Mouse (Mus musculus): ENCODE measurements around the gene Ppan.

Ppan gene

DNA sequence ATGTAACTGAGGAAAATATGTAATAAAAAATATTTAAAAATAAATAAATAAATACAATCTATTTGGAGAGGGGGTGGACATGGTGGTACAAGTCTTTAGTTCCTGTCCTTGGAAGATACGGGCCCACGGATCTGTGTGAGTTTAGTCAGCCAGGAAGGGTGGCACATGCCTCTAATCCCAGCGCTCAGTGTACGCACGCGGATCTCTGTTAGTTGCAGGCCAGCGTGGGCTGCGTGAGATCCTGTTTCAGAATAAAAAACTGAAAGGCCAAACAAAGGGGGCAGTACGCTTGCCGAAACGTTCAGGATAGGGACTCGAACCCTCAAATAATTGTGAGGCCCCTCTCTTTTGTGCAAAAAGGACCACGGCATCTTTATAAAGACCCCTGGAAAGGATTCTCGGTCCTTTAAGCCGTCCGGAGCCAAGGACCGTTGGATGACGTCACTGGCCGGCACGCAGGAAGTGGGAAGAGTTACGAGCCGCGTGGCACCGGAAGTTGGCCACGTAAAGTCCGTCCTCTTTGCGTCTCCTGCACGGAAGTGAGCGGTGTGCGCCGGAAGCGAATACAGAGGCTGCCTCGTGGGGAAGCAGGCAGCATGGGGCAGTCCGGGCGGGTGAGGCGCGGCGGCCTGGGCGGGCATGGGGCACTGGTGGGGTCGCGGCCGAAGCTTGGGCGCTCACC lies at the start of gene Ppan:
Gene Ppan (plus strand): TSS at position 472 of the 682 bp plus-strand sequence.
- DNase-seq = peak; percentile 95 to 96

DNA sequence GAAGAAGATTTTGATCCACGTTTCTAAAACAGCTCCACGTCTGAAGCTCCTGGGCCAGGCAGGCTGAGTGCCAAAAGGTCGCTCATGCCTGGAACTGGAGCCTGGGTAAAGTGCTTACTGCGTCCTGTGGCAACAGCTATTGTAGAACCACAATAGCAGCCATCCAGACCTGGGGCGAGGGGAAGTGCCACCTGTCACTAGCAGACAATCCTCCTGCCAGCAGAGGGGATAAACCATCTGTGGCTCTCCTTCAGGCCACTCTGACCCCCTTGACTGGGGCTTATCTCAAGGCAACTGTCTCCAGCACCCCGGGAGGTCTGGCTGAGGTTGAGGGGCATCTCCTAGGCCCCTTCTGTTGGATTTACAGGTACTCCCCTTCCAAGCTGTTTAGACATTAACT lies 49.0 kb upstream of the Ppan start:
- peak; percentile 5 to 10 for DNase-seq

DNA sequence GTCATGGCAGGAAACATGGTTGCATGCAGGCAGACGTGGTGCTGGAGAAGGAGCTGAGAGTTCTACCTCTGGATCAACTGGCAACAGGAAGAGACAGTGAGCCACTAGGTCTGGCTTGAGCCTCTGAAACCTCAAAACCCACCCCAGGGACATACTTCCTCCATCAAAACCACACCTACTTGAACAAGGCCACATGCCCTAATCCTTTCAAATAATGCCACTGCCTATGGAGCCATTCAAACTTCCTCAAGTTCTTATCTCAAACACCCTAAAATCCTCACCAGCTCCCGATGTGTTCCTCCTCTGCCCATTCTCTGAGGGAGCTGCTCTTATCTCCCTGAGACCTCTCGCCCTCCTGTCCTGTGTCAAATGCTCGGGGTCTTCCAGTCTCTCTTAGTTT lies 45.8 kb upstream of the Ppan start:
- DNase-seq = no peak

DNA sequence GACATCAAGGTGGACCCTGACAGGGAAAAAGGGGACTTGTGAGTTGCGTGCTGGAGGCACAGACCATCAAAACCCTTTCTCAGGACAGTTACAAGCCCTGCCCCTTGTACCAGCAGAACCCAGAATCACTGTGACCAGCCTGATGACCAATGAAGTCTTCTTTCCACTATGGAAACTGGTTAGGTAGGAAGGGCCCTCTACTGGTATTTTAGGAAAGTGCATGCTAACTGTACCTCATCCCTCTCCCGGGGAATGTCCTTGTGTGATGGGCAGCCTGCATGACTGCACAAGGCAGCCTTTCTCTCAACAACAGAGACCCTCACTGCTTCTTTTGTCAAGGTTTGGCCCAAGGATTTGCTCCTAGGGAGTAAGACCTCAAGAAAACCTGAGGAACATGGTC lies 45.3 kb upstream of the Ppan start:
- peak in 1 of 2 experiments; percentile 10 for DNase-seq

DNA sequence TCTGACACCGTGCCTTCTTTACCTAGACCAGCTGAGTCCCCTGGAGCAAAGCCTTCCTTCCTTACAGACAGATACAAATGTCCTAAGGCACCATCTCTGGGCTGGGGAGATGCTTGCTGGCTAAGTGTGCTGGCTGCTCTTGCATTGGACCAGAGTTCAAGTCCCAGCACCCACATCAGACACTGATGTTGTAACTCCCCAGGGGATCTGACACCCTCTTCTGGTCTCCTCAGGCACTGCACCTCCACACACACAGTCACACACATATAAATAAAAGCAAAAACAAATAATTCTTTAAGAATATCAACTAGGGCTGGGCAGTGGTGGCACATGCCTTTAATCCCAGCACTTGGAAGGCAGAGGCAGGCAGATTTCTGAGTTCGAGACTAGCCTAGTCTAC lies 37.8 kb upstream of the Ppan start:
- DNase-seq = no peak

DNA sequence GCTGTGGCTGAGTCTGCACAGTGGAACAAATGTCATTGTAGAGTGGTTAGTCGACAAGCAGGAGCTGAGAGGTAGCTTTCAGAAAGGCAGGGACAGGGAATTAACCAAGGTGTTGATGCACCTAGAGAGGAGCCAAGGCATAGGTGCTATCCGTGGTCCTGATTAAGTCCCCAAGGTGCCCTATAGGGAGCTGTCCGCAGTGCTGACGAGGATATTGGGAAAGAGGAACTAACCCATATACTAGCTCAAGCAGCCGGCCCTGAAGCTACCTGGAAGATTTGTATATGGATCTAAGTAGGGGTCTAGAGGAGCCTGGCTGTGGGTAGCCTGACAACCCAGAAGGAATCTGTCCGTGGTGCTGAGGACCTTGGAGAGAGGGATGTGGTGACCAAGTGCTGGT lies 30.8 kb upstream of the Ppan start:
- DNase-seq = no peak

DNA sequence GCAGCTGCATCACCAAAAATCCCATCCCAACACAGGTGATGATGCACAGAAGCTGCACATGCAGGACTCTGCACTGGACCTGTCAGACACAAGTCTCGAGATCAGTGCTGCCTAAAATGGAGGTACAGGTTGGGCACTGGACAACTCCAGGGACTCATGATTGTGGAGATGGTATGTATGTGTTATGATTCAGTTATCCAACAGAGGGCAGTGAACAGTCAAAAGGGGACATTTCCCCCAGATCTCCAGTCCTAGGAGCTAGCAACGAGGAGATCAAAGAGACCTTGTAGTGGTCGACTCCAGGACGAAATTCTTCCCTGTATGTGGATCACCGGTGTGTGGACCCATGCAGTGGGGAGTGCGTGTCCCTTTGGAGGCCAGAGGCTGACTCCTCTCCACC lies 28.0 kb upstream of the Ppan start:
- no peak for DNase-seq

DNA sequence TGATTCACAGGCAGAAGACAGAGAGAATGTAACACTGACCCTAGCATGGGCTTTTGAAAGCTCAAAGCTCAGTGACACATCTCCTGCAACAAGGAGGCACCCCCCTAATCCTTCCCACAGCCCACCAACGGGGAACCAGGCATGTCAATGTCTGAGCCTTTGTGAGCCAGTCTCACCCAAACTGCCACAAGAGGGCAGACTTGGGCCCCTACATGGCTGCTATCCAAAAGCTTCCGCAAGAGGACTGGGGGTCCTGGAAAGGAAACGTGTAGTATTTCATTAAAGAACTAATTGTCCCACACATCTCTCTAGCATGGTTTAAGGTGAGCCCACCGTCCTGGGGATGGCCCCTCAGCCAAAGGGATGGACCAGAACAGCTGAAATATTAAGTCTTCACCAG lies 26.2 kb upstream of the Ppan start:
- DNase-seq = no peak

DNA sequence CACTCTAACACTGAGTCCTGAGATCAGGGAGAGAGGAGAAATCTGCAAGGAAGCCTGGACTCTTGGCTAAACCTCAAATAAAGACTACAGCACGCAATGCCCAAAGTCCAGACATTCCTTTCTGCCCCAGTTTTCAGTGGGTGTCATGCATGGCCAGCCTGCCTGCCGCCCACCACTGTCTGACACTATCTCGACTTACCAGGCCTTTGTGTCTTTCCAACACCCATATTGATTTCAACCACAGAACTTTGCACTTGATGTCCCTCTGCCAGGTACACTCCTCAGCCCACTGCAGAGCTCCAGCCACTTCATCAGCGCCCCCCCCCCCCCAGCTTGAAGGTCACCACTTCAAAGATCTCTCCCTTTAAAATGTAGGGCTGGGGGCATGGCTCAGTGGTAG lies 25.8 kb upstream of the Ppan start:
- DNase-seq = no peak

DNA sequence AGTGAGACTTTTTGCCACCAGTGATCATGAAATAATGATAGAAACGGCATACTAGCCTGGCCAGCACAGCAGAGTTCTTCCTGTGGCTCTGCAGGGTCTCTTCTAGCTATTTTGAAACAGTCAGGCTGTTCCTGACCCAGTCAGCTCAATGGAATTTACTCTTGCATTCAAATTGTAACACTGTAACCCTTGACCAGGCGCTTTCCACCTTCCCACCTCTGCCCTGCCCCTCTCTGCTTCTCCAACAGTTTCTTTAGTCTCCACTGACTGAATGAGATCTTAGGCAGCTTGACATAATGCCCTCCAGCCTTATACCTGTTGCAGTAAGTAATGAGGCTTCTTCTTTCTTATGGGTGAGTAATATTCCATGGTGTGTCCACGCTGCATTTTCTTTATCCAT lies 21.1 kb upstream of the Ppan start:
- DNase-seq = no peak

DNA sequence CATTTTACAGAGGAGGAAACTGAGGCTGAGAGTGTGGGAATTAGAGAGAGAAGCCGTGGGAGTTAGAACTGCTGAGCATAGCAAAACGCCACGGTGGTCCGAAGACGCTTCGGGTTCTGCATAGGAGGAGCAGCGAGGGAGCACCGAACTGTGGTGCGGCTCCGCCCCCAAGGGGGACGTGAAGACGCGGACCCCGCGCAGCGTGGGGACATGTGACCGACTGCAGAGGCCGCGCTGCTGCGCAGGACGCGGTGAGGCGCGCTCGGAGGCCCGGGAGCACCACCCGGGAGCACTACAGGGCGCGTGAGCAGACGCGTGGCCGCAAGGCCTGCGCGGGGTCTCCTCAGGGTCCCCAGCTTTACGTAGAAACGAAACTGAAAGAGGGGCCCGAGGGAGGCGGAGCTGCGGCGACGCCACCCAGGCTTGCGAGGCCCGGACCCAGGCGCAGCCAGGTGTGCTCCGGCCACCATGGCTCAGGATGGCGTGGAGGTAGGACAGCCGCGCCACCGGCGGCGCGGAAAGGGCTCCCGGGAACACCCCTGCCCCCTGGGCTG lies 19.4 kb upstream of the Ppan start, which contains the start of gene A230050P20Rik:
Gene A230050P20Rik (plus strand): TSS at position 195 of the 554 bp plus-strand sequence.
- peak; percentile 58 to 69 for DNase-seq

DNA sequence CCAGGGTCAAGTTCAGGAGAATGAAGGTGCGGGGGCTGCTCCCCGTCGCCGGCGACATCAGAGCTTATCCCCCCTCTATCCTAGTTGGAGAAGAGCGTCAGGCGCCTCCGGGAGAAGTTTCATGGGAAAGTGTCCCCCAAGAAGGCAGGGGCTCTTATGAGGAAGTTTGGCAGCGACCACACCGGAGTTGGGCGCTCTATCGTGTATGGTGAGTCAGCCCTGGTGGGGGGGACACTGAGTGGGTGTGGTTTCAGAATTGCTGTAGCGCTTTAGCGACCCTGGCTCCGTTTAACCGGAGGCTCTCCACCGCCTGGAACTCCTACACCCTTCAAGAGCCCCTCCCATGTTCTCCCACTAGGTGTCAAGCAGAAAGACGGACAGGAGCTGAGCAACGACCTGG lies 18.7 kb upstream of the Ppan start:
- no peak for DNase-seq

DNA sequence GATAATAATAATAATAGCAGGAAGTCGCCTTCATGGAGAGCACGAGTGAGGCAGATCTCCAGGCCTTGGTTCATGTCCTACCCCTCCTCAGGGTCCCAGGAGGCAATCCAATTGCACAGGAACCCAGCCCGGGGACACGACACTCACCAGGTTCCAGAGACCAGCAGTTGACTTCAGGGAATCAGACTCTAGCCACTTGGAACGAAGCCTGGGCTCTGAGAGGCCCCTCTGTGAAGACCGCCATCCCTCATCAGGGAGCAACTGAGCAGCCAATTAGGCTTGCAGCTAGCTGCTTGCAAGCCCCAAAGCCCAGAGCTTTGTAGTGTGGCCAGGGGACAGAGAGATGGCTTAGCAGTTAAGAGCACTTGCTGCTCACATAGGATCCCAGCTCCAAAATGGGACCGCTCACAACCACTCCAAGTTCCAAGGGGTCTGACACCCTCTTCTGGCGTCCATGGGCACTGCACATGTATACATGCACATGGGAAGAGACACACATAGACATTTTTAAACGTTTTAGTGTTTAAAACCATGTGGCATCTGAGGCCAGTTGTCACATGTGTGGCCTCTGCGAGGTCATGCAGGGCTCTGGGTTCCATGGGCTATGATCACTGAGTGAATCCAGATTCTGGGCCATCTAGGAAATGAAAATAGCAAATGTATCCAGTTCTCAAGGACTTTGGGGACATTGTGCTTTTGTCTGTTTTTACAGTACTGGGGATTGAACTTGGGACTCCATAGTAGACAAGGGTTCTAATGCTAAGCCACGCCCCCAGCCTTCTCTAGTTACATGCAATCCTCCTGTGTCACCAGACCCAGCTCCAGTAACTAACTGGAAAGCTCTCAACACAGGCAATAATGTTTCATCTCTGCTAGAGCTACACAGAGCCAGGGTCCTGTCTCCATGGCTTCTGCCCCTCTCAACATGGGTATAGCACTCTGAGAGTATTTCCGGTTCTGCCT lies 17.5 kb upstream of the Ppan start:
- DNase-seq = no peak

DNA sequence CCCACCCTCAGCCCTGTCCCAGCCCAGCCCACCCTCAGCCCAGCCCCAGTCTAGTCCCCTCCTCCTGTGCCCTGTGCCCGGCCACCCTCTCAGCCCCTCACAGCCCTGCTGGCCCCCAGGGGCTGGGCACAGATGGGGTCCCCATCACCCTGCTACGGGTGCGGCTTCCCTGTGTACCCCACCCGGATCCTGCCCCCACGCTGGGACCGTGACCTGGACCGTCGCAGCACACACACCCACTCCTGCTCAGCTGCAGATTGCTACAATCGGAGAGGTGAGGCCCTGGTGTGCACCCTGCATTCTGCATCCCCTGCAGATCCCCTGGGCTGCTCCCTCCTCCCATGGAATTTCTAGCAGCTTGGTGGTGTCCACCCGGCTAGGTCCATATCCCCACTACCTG lies 15.0 kb upstream of the Ppan start:
- no peak for DNase-seq

DNA sequence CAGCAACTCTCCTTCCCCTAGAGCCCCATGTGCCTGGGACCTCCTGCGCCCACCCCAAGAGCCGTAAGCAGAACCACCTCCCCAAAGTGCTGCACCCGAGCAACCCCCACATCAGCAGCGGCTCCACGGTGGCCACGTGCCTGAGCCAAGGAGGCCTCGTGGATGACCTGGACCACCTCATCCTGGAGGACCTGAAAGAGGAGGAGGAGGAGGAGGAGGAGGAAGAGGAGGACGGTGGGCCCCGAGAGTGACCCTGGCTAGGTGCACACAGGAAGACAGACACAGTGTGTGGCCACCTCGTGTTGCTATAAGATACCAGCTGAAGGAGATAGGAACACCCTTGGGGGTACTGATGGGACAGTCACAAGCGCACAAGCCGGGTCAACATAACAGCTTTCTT lies 14.5 kb upstream of the Ppan start:
- no peak for DNase-seq

DNA sequence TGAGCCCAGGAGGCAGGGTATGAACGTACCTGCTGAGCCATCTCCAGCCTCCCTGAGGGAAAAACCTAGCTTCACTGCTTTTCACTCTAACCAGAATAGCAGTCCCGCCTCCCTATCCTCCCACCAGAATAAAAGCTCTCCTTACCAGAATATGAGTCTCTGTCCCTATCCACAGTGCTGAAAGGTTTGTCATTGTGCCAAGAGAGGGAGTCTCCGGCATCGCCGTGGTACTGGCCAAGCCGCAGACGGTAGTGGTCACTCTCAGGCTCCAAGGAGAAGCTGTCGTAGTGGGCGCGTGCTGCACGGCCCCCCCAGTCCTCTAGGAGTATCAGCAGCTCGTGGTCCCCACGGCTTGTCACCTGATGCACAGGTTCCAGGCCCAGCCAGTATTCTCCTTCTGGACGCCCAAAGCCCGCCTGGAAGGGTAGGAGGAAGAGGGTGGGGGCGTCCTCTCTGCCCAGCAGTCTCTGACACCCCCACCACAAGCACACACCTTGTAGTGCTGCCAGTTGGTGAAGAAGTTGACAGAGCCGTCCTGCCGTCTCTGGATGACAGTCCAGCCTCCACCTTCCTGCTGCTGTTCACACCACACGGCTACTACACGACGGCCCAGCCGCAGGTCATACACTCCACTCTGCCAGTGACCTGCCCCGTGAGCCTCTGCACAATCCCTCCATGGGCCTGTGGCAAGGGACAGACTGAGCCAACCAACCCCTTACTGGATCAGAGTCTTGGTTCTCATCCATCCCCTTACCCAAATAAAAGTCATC lies 12.8 kb upstream of the Ppan start:
- no peak for DNase-seq

DNA sequence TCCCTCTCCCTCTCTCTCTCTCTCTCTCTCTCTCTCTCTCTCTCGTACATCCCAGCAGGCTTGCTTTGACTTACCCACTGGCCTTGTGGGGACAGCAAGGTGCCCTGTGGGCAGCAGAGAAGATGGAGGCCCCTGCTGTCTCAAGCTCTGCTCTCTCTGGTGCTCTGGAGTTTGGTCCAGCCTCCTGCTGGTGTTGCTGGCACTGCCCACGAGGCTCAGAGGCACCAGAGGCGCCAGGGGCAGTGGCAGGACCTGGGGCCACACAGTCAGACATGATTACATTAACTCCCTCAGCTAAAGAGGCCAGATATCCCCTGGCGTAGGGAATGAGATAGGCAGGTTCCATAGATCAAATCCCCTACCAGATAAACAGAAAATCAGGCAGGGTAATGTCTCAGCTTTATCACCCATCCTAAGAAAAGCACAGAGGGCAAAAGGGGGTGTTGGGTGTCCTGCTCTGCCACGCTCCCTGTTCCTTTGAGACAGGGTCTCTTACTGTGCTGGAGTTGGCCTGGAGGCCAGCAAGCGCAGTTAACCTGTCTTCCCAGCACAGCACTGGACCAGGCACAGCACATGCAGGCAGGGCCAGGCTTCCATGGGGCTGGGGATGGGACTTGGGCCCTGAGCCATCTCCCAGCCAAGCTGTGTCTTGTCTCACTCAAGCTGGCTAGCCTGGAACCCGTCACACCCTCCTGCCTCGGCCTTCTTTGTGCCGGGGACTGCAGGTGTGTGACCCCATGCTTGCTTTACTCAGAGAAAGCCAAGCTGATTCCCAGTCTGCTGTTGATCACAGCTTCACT lies 11.5 kb upstream of the Ppan start:
- DNase-seq = no peak

DNA sequence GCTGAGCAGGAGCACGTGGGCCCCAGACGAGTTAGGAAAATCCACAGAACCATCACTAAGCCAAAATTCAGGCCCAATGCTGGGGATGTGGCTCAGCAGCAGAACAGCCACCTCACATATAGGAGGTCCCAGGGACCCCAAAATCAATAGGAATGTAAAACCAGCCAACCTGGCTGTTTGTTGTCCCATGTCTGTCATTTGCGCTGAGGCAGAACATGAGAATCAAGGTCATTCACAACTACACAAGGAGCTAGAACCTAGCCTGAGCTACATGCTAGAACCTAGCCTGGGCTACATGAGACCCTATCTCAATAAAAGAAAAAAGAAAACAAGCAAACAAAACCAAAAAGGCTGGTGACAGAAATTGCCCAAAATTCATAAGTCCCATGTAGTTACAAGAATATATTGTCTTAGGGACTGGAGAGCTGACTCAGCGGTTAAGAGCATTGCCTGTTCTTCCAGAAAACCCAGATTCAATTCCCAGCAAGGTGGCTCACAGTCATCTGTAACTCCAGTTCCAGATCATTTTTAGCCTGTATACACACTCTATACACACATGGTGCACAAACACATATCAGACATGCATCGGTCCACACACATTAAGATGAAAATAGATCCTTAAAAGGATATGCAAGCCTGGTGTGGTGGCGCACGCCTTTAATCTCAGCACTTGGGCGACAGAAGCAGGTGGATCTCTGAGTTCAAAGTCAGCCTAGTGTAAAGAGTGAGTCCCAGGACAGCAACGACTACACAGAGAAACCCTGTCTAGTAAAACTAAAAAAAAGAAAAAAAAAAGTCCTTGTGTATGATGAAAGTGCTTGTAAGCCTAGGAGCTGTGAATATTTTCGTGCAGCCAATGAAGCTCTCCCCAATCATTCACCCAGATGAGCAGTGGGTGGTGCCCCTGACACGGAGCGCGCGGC lies 10.6 kb upstream of the Ppan start:
- no peak for DNase-seq

DNA sequence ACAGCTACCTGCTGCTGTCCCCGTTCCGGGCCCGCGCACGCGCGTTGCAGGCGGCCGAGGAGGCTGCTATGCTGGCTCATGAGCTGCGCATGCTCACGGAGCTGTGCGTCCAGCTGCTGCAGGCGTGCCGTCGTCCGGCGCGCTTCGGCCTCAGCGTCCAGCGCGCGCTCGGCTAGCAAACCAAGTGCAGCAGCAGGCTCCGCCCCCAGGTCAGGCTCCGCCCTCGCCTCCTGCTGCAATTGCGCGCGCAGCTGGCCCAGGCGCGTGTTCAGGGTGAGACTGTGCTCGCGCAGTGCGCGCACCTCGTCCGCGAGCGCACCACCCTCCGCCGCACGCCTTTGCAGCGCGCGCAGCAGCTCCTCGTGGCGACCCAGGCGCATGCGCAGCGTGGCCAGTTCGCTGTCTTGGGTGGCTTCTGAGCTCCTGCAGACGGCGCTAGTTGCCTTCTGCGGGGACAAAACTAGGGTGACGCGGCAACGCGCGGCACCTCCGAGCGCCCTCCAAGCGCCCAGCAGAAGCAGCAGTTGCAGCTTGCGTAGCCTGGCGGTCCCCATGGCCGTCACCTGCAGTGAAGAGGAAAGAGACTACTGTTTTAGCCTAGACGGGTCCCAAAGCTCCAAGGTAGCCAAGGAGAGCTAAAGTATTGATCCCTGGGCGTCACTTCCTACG lies 9.8 kb upstream of the Ppan start:
- DNase-seq = peak; percentile 98 to 99

DNA sequence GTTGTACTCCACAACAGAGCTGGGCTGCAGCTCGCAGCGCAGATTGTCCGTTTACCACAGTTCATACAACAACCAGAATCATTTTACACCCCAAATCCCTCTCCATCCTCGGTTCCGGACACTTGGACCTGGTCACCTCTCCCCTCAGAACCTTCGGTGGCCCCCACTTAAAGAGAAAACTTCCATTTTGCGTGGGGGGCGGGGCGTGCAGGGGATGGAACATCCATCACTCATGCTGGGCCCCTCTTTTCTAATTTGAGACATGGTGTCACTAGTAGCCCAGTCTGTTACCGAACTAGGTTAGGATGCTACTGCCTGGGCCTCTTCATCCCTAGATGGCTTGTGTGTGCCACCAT lies 9.3 kb upstream of the Ppan start:
- DNase-seq = peak in 1 of 2 experiments; percentile 41

All from cerebellum, postnatal 36 days (tissue).